11 mouse cellular contexts compared by ENCODE assay signal in the genomic region with DNA sequence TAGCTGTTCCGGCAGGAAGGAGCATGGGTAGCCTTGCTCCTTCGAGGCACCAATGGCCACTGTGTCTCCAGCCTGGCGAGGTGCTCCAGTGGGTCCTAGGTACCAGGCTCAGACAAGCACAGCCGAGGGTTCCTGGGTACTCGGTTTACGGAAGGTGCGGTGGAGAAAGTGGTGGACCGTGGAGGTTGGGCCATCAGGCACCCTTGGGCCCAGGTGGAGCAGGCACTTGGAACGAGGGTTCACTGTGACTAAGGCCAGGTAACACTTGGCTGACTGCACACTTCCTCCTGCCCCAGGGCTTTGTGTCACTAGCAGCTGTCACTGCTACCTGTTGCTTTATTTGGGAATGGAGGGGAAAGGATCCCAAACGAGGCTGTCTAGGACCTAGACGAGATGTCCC. TPM values are rescaled to one million over a fixed set of nuclear protein-coding genes. Genes with fewer than 3 reads are reported as not detected.
DNase-seq lines count a peak whose midpoint lies in the region; ATAC-seq and TF ChIP-seq lines count a peak whose summit lies in the region.
"Had no signal": no experiment of that assay in that cellular context is flagged by ENCODE, and none has a peak within 500 bp of the region (broad histone marks: within the 10 kb centered on the region; RNA-seq: fewer than 3 reads in every experiment).

No protein-coding gene starts in this region.

- ATAC-seq in heart, postnatal 0 days (ENCODE audit: insufficient read depth, low read depth): no peak

- TF ChIP-seq CTCF in heart, postnatal 0 days (IDR thresholded peaks at IDR 0.05; ENCODE audit: low read depth): no peak

- H3K27me3 ChIP-seq in heart, postnatal 0 days (ENCODE audit: control insufficient read depth, insufficient read depth, low read length): peaks cover 2% of the 10 kb centered on the region; the same call in 1 of the 2 replicates
- peaks cover 26% of the 10 kb centered on the region for H3K27me3 ChIP-seq in midbrain, embryonic 10.5 days (ENCODE audit: low read depth, poor library complexity, severe bottlenecking)

- no peaks in the 10 kb centered on the region for H3K9me3 ChIP-seq in heart, postnatal 0 days (replicated peaks; ENCODE audit: control insufficient read depth, low read length)
- H3K9me3 ChIP-seq in midbrain, embryonic 10.5 days (replicated peaks): no peaks in the 10 kb centered on the region
- H3K9me3 ChIP-seq: embryonic facial prominence, embryonic 13.5 days had no signal

- H3K9ac ChIP-seq in heart, postnatal 0 days (replicated peaks; ENCODE audit: low read depth, low read length): no peak overlapping the region
- H3K9ac ChIP-seq: embryonic facial prominence, embryonic 13.5 days had no signal

- DNase-seq in heart, postnatal 0 days (ENCODE audit: low spot score): no peak
- DNase-seq in heart, postnatal 10 days: no peak
- peak; percentile 44 to 70 for DNase-seq in kidney, postnatal 25 days
- DNase-seq in naive thymus-derived CD4-positive, alpha-beta T cell, adult 2 months (ENCODE audit: low read depth): peak; percentile 7
- no peak for DNase-seq in cerebellum, adult 11 months
- no peak for DNase-seq in midbrain, embryonic 10.5 days (ENCODE audit: low spot score)
- DNase-seq in layer of hippocampus, adult 9-11 months: no peak

- no peaks in the 10 kb centered on the region for H3K36me3 ChIP-seq in heart, postnatal 0 days (replicated peaks; ENCODE audit: control insufficient read depth, insufficient read depth, low read length)
- H3K36me3 ChIP-seq in midbrain, embryonic 10.5 days: no peaks in the 10 kb centered on the region
- H3K36me3 ChIP-seq: embryonic facial prominence, embryonic 13.5 days had no signal

- TF ChIP-seq EP300 in heart, postnatal 0 days (IDR thresholded peaks at IDR 0.05; ENCODE audit: low read depth): no peak

- no peak overlapping the region for H3K27ac ChIP-seq in heart, postnatal 0 days (ENCODE audit: low read depth)
- peak overlapping the region; percentile 60 for H3K27ac ChIP-seq in brown adipose tissue, adult 24 weeks (replicated peaks; ENCODE audit: low read depth, low read length)
- no peak overlapping the region for H3K27ac ChIP-seq in midbrain, embryonic 10.5 days (replicated peaks)
- H3K27ac ChIP-seq: embryonic facial prominence, embryonic 13.5 days; left cerebral cortex, adult 2 months had no signal

- H3K4me2 ChIP-seq in heart, postnatal 0 days (ENCODE audit: low read depth, low read length): peak overlapping the region; percentile 28
- H3K4me2 ChIP-seq: embryonic facial prominence, embryonic 13.5 days had no signal

- 67% methylated on average over 11 of the region's 11 CpGs for WGBS in heart, postnatal 0 days
- WGBS in midbrain, embryonic 10.5 days: 75% methylated on average over 11 of the region's 11 CpGs

- intact Hi-C loops in heart, postnatal 10 days (cut with DNase I): no loop called here

- peaks cover 6% of the 10 kb centered on the region for H3K4me1 ChIP-seq in heart, postnatal 0 days (ENCODE audit: control insufficient read depth, insufficient read depth)
- H3K4me1 ChIP-seq in brown adipose tissue, adult 24 weeks (ENCODE audit: control insufficient read depth, insufficient read depth, insufficient read length, low read length): peaks cover 32% of the 10 kb centered on the region
- H3K4me1 ChIP-seq in midbrain, embryonic 10.5 days: peaks cover 39% of the 10 kb centered on the region

- H3K4me3 ChIP-seq in heart, postnatal 0 days (ENCODE audit: low read depth, low read length): peak overlapping the region; percentile 7; the same call in 1 of the 2 replicates
- H3K4me3 ChIP-seq in brown adipose tissue, adult 24 weeks (ENCODE audit: insufficient read depth, low read depth, low read length): peak overlapping the region; percentile 61
- H3K4me3 ChIP-seq in midbrain, embryonic 10.5 days: no peak overlapping the region
- H3K4me3 ChIP-seq: embryonic facial prominence, embryonic 13.5 days; left cerebral cortex, adult 2 months had no signal

RNA-seq across cellular contexts. Expression of gene Osgin1, which starts 3.6 kb away (rescaled TPM):
- not detected in 2 replicates for total RNA-seq in heart, postnatal 0 days (2014; rRNA removed; ENCODE audit: low replicate concordance)
- 0.38 and 1.0 TPM in 2 replicates for polyA plus RNA-seq in heart, postnatal 0 days (2015; fragmentation: Nextera tagmentation; extraction: Ambion mirVana)
- 1 to 10 TPM in 1 of 2 experiments, under 1 TPM in 1; 0.98 to 2.0 TPM for total RNA-seq in heart, postnatal 10 days (2021)
- polyA plus RNA-seq in brown adipose tissue, adult 24 weeks (2012; ENCODE audit: insufficient read depth, insufficient read length, missing spikeins): 1.9 and 2.2 TPM in 2 replicates
- polyA plus RNA-seq in midbrain, embryonic 10.5 days (2016; fragmentation: Nextera tagmentation; extraction: Ambion mirVana): 0.21 and 0.23 TPM in 2 replicates

RNA-seq across cellular contexts. Expression of gene Necab2, which starts 9.0 kb away (rescaled TPM):
- not detected in 2 replicates for total RNA-seq in heart, postnatal 0 days (2014; rRNA removed; ENCODE audit: low replicate concordance)
- polyA plus RNA-seq in heart, postnatal 0 days (2015; fragmentation: Nextera tagmentation; extraction: Ambion mirVana): 0.07 TPM in 1 of 2 replicates, not detected in the other
- not detected for total RNA-seq in heart, postnatal 10 days (2021)
- not detected in 2 replicates for polyA plus RNA-seq in brown adipose tissue, adult 24 weeks (2012; ENCODE audit: insufficient read depth, insufficient read length, missing spikeins)
- polyA plus RNA-seq in midbrain, embryonic 10.5 days (2016; fragmentation: Nextera tagmentation; extraction: Ambion mirVana): 16.3 and 17.0 TPM in 2 replicates
- total RNA-seq: hematopoietic stem cell, adult 5-6 weeks had no signal

RNA-seq across cellular contexts. Expression of gene Mlycd, which starts 42.8 kb away (rescaled TPM):
- 72.2 and 109 TPM in 2 replicates for total RNA-seq in heart, postnatal 0 days (2014; rRNA removed; ENCODE audit: low replicate concordance)
- polyA plus RNA-seq in heart, postnatal 0 days (2015; fragmentation: Nextera tagmentation; extraction: Ambion mirVana): 75.1 and 77.5 TPM in 2 replicates
- total RNA-seq in heart, postnatal 10 days (2021): 100 to 1,000 TPM in 1 of 2 experiments, 10 to 100 TPM in 1; 98.4 to 115 TPM
- 72.3 and 74.2 TPM in 2 replicates for polyA plus RNA-seq in brown adipose tissue, adult 24 weeks (2012; ENCODE audit: insufficient read depth, insufficient read length, missing spikeins)
- 10.9 and 11.4 TPM in 2 replicates for polyA plus RNA-seq in midbrain, embryonic 10.5 days (2016; fragmentation: Nextera tagmentation; extraction: Ambion mirVana)

Comparison
In these comparisons a context has a peak if more than half of its experiments do, and no peak if none do; other contexts are left out.
1. DNase-seq: peak in kidney, postnatal 25 days (2 of 2) and naive thymus-derived CD4-positive, alpha-beta T cell, adult 2 months (single experiment); none in heart, postnatal 0 days (single experiment), heart, postnatal 10 days (0 of 2), cerebellum, adult 11 months (single experiment), midbrain, embryonic 10.5 days (single experiment) and layer of hippocampus, adult 9-11 months (single experiment).
2. RNA of gene Necab2, which starts 9.0 kb away (polyA plus RNA-seq): 16.3 to 17.0 TPM in midbrain, embryonic 10.5 days; 0.07 TPM in heart, postnatal 0 days and not detected in brown adipose tissue, adult 24 weeks; every median in the first group is over 10 times any median in the second.